Mouse (Mus musculus) myocyte (in vitro differentiated cells): ENCODE data around the gene Shank2.

Experiments used
- CEBPB ChIP-seq: IDR thresholded peaks from 2 replicates; pipeline ENCODE4 v1.6.1; 2011; ENCODE audit warnings: mild to moderate bottlenecking, moderate library complexity; ENCODE audit not compliant: poor library complexity, insufficient read depth, severe bottlenecking
- E2F4 ChIP-seq: IDR thresholded peaks from one replicate; pipeline ENCODE4 v1.6.1; 2011; ENCODE audit warnings: mild to moderate bottlenecking, control low read depth, moderate library complexity; ENCODE audit not compliant: insufficient read depth
- MAX ChIP-seq: IDR thresholded peaks from one replicate; pipeline ENCODE4 v1.6.1; 2011; ENCODE audit warnings: low read depth, mild to moderate bottlenecking, control low read depth
- MYOD1 ChIP-seq, 3 experiments: IDR thresholded peaks; one replicate each; pipeline ENCODE4 v1.6.1; 2011; ENCODE audit warnings: control low read depth in 2 of 3, low read depth in 2 of 3, mild to moderate bottlenecking in 2 of 3, moderate library complexity in 1 of 3; ENCODE audit not compliant: insufficient read length in 2 of 3, control insufficient read depth in 1 of 3
- MYOG ChIP-seq, 3 experiments: IDR thresholded peaks; one replicate each; pipeline ENCODE4 v1.6.1; 2011; ENCODE audit warnings: control low read depth in 2 of 3, low read depth in 2 of 3, mild to moderate bottlenecking in 2 of 3; ENCODE audit not compliant: insufficient read length in 2 of 3, control insufficient read depth in 1 of 3, insufficient read depth in 1 of 3
- POLR2A ChIP-seq: IDR thresholded peaks from one replicate; pipeline ENCODE4 v1.6.1; 2011; ENCODE audit warnings: low read depth, mild to moderate bottlenecking, control low read depth, moderate library complexity; ENCODE audit not compliant: insufficient read length
- POLR2AphosphoS2 ChIP-seq: IDR thresholded peaks from one replicate; pipeline ENCODE4 v1.6.1; 2011; ENCODE audit warnings: low read depth, control low read depth; ENCODE audit not compliant: insufficient read length
- REST ChIP-seq: IDR thresholded peaks from one replicate; pipeline ENCODE4 v1.6.1; 2011; ENCODE audit warnings: mild to moderate bottlenecking, control low read depth, moderate library complexity; ENCODE audit not compliant: insufficient read depth, insufficient read length
- SRF ChIP-seq: IDR thresholded peaks from one replicate; pipeline ENCODE4 v1.6.1; 2011; ENCODE audit warnings: low read depth; ENCODE audit not compliant: control insufficient read depth, insufficient read length
- TCF12 ChIP-seq: IDR thresholded peaks from one replicate; pipeline ENCODE4 v1.6.1; 2011; ENCODE audit warnings: mild to moderate bottlenecking, control low read depth; ENCODE audit not compliant: poor library complexity, insufficient read depth, severe bottlenecking
- TCF3 ChIP-seq: IDR thresholded peaks from one replicate; pipeline ENCODE4 v1.6.1; 2011; ENCODE audit warnings: low read depth, control low read depth; ENCODE audit not compliant: insufficient read length
- USF1 ChIP-seq: IDR thresholded peaks from one replicate; pipeline ENCODE4 v1.6.1; 2011; ENCODE audit warnings: low read depth, mild to moderate bottlenecking, control low read depth, moderate library complexity

DNA sequence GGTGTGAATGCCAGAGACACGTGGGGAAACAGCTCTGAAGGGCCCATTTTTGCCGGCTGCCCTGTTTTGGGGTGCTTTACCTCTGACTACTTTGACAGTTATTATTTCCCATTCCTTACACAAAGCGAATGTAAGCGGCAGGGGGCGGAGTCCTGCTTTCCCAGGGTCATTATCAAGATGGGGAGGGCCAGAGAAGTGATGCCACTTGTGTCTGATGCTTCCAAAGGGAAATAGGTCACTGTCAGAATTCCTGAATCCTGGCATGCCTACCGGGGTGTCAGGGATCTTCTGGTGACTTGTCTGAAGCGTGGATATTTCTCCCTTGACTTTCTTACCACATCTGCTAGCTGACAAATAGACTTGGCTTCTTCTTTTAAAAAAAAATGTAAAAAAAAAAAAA, 173.3 kb downstream of the Shank2 start:
- no peak for TF ChIP-seq MYOG (IDR thresholded peaks at IDR 0.05; ENCODE audit: control insufficient read depth in 1 of 3, insufficient read depth in 1 of 3, insufficient read length in 2 of 3, low read depth in 2 of 3)
- TF ChIP-seq REST = no peak
- TF ChIP-seq POLR2A = no peak
- TF ChIP-seq E2F4 = no peak
- no peak for TF ChIP-seq USF1
- no peak for TF ChIP-seq CEBPB
- TF ChIP-seq POLR2AphosphoS2 = no peak
- no peak for TF ChIP-seq MAX
- no peak for TF ChIP-seq SRF
- no peak for TF ChIP-seq TCF12
- TF ChIP-seq MYOD1 (IDR thresholded peaks at IDR 0.05; ENCODE audit: control insufficient read depth in 1 of 3, insufficient read length in 2 of 3, low read depth in 2 of 3) = no peak
- no peak for TF ChIP-seq TCF3
